Mouse (Mus musculus) bone marrow, adult 2 months (tissue): ENCODE results near the gene Cbarp. TPM values are rescaled to one million over a fixed set of nuclear protein-coding genes. Genes with fewer than 3 reads are reported as not detected.
A peak's percentile ranks its signal among the peaks of the same experiment; 100 is the strongest.

Source experiments
- H3K27ac ChIP-seq: fragments of 200-500 bp; 2 replicates; pipeline ENCODE4 v1.5.1; 2012; ENCODE audit warnings: low read depth, mild to moderate bottlenecking, control low read depth, inconsistent platforms, low read length; ENCODE audit not compliant: control insufficient read depth, poor library complexity, insufficient read depth
- H3K4me1 ChIP-seq: fragments of 200-500 bp; 2 replicates; pipeline ENCODE4 v1.6.1; 2011; ENCODE audit warnings: low read length; ENCODE audit not compliant: control insufficient read depth, insufficient read depth
- H3K4me3 ChIP-seq: fragments of 200-500 bp; replicated peaks from 2 replicates; pipeline ENCODE3; 2011; ENCODE audit warnings: mild to moderate bottlenecking, low read depth, low read length, control low read depth; ENCODE audit not compliant: control insufficient read depth
- CTCF ChIP-seq: fragments of 200-500 bp; IDR thresholded peaks from 2 replicates; pipeline ENCODE4 v1.5.1; 2011; ENCODE audit warnings: low read length, control low read depth; ENCODE audit not compliant: control insufficient read depth, insufficient read depth
- POLR2A ChIP-seq: fragments of 200-500 bp; IDR thresholded peaks from 2 replicates; pipeline ENCODE4 v1.6.1; 2011; ENCODE audit warnings: low read depth, mild to moderate bottlenecking, control low read depth, low read length, borderline replicate concordance; ENCODE audit not compliant: control insufficient read depth
- WGBS: fragments of 180-500 bp; shearing (Covaris S2); methylation state at CpG from one replicate; pipeline ENCODE4 v1.1.7; 2018; 5-methylcytosine and 5-hydroxymethylcytosine counted together
- polyA plus RNA-seq: library from polyadenylated mRNA; stranded (reverse); fragments of >200 nt; gene quantifications from 2 replicates; pipeline ENCODE4 v1.2.4, GENCODE M21; 2011; ENCODE audit warnings: low replicate concordance; ENCODE audit not compliant: missing spikeins, insufficient read depth, insufficient read length

Gene Cbarp
- polyA plus RNA-seq, 1 experiment, result 3.7 TPM

DNA sequence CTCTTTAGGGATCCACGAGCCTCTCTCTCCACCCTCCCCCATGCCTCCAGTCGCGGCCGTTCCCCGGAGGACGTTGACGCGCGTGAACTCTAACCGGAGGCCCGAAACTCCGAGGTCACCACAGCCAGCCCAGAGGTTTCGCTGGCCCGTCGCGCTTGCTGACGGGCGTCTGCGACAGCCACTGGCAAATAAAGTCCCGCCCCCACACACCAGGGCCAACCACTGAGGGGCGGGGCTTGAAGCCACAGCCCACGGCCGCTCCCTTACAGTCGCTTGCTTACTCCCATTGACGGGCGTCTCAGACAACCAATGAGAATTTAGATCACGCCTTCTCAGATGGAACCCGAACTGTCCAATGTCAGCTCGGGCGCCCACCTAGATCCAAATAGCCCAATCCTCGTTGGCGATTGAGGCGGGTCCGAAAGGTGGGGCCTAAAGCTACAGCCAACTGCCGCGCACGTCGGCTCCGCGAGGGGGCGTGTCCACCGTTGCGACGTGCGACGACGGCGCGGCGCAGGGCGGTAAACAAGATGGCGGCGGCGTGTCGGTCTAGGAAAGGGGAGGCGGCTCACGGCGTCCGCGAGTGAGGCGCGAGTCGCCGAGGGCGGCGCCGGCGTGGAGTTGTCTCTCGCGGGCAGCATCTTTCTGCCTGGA, 25.2 kb downstream of the Cbarp start, which contains the start of gene Stk11:
Gene Stk11 (plus strand): TSS at position 514 of the 654 bp plus-strand sequence.
- Histone ChIP-seq H3K27ac (peak within 1 kb of the TSS; percentile 98), H3K4me1 (peaks cover 5% of the 10 kb centered on the region), H3K4me3 (peak within 1 kb of the TSS; percentile 86)
- TF ChIP-seq CTCF, result peak; percentile 27; the same call in 1 of the 2 replicates
- TF ChIP-seq POLR2A, result peak; percentile 97
- under 1% methylated on average over 70 of the region's 70 CpGs for WGBS

GRCm38 (mm10) chr10:80114341-80115284, 26.0 kb downstream of the Cbarp start:
- peak overlapping the region; percentile 95 for H3K27ac ChIP-seq
- WGBS, result 3% methylated on average over 27 of the region's 27 CpGs
- H3K4me3 ChIP-seq, result peak overlapping the region; percentile 77
- TF ChIP-seq POLR2A, result no peak
- TF ChIP-seq CTCF, result peak; percentile 96
- peaks cover 1% of the 10 kb centered on the region; the same call in 1 of the 2 replicates for H3K4me1 ChIP-seq

- Histone ChIP-seq H3K4me3 (no peak overlapping the region), H3K4me1 (peaks cover 3% of the 10 kb centered on the region), H3K27ac (no peak overlapping the region)
- 86% methylated on average over 6 of the region's 6 CpGs for WGBS
- TF ChIP-seq CTCF (no peak), POLR2A (no peak)
Observed at GRCm38 (mm10) chr10:80107678-80108077, 33.0 kb downstream of the Cbarp start.

GRCm38 (mm10) chr10:80105926-80106325, 34.7 kb downstream of the Cbarp start:
- H3K4me1 ChIP-seq, result peaks cover 6% of the 10 kb centered on the region
- no peak overlapping the region for H3K4me3 ChIP-seq
- H3K27ac ChIP-seq, result peak overlapping the region; percentile 27
- WGBS, result 53% methylated on average over 5 of the region's 5 CpGs
- no peak for TF ChIP-seq CTCF
- TF ChIP-seq POLR2A, result no peak

DNA sequence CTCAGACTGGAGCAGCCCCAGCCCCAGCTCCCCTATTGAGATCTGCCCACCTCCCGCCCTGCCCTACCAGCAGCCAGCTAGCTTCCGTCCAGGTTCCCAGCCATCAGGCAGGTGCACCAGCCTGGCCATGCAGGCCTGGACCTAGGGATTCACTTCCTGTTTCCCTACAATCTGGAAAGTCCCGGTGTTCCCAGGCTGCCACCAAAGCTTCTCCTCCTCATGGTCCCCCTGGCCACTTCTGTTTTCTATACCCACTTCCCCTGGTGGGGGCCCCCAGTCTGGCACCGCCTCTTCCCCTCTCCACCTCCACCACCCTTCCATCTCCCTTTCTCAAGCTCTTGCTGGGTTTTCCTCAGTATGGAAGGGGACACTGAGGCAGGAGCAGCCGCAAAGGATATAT, 35.2 kb downstream of the Cbarp start, which contains the start of gene Sbno2:
Gene Sbno2 (minus strand): TSS at position 112 of the 400 bp plus-strand sequence.
- peak within 1 kb of the TSS; percentile 44 for H3K4me3 ChIP-seq
- peak within 1 kb of the TSS; percentile 27 for H3K27ac ChIP-seq
- WGBS, result 22% methylated on average over 5 of the region's 5 CpGs
- peaks cover 6% of the 10 kb centered on the region for H3K4me1 ChIP-seq
- TF ChIP-seq POLR2A, result no peak
- no peak for TF ChIP-seq CTCF

DNA sequence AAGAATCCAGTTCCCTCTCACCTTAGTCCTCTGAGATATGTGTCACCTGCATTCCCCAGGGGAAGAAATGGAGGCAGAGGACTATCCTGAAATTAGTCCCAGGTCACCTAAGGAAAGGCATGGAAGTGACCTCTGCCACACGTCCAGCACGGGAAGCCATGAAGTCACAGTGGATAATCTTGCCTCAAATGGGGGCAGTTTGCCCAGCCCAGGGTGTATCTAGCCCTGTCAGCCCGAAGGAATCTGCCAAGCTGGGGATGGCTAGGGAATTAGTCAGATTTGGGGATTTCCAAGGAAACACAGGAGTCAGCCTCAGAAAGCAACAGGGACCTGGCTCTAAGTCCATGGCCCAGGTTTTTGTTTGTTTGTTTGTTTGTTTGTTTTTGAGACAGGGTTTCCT, 36.5 kb downstream of the Cbarp start:
- H3K4me1 ChIP-seq, result peaks cover 11% of the 10 kb centered on the region
- no peak for TF ChIP-seq POLR2A
- no peak for TF ChIP-seq CTCF
- H3K4me3 ChIP-seq, result no peak overlapping the region
- H3K27ac ChIP-seq, result no peak overlapping the region
- WGBS, result 90% methylated on average over 3 of the region's 3 CpGs

- TF ChIP-seq CTCF (no peak), POLR2A (no peak)
- H3K4me3 ChIP-seq, result no peak overlapping the region
- peak overlapping the region; percentile 6; the same call in 1 of the 2 replicates for H3K27ac ChIP-seq
- WGBS, result 57% methylated on average over 2 of the region's 2 CpGs
- H3K4me1 ChIP-seq, result peaks cover 13% of the 10 kb centered on the region
Observed at GRCm38 (mm10) chr10:80103032-80103431, 37.6 kb downstream of the Cbarp start.
